Mouse (Mus musculus) forebrain, embryonic 13.5 days (tissue): ENCODE data around the gene 1700001L19Rik. TPM values are rescaled to one million over a fixed set of nuclear protein-coding genes. Genes with fewer than 3 reads are reported as not detected.
"Not testable (repeated sequence)": the region's sequence is repeated elsewhere in the genome, so short reads cannot be mapped to it uniquely, and the experiment has no call there.

ENCODE experiments used
- ATAC-seq: fragments of 200-750 bp; cut with Nextera tagmentation; 2 replicates; pipeline ENCODE4 v1.8.0; 2017
- H3K27ac ChIP-seq: fragments of 300-500 bp; sonication (generic); 2 replicates; pipeline ENCODE4 v1.5.1; 2015; ENCODE audit warnings: inconsistent platforms, mild to moderate bottlenecking, moderate library complexity
- H3K27me3 ChIP-seq: fragments of 300-500 bp; sonication (generic); 2 replicates; pipeline ENCODE4 v1.6.1; 2015; ENCODE audit warnings: mild to moderate bottlenecking, inconsistent platforms
- H3K36me3 ChIP-seq: fragments of 300-500 bp; sonication (generic); 2 replicates; pipeline ENCODE4 v1.6.1; 2015; ENCODE audit warnings: mild to moderate bottlenecking, inconsistent platforms; ENCODE audit not compliant: poor library complexity, severe bottlenecking
- H3K4me1 ChIP-seq: fragments of 300-500 bp; sonication (generic); 2 replicates; pipeline ENCODE4 v1.6.1; 2015; ENCODE audit warnings: inconsistent platforms
- H3K4me2 ChIP-seq: fragments of 300-500 bp; sonication (generic); 2 replicates; pipeline ENCODE4 v1.6.1; 2015; ENCODE audit warnings: inconsistent platforms, mild to moderate bottlenecking, moderate library complexity
- H3K4me3 ChIP-seq: fragments of 300-500 bp; sonication (generic); 2 replicates; pipeline ENCODE4 v1.5.1; 2015; ENCODE audit warnings: mild to moderate bottlenecking, inconsistent platforms
- H3K9ac ChIP-seq: fragments of 300-500 bp; sonication (generic); 2 replicates; pipeline ENCODE4 v1.6.1; 2015; ENCODE audit warnings: mild to moderate bottlenecking, inconsistent platforms
- H3K9me3 ChIP-seq: fragments of 300-500 bp; sonication (generic); replicated peaks from 2 replicates; pipeline ENCODE4 v1.6.1; 2016; ENCODE audit warnings: inconsistent platforms
- WGBS: fragments of 180-500 bp; shearing (Covaris S2); methylation state at CpG from one replicate; pipeline ENCODE4 v1.1.7; 2015; 5-methylcytosine and 5-hydroxymethylcytosine counted together
- polyA plus RNA-seq: library from polyadenylated mRNA; unstranded; fragments of >200 nt; fragmentation: Nextera tagmentation; extraction: Ambion mirVana; gene quantifications from 2 replicates; pipeline ENCODE4 v1.2.1, GENCODE M21; 2015

Gene 1700001L19Rik
- 1.5 and 1.9 TPM in 2 replicates for polyA plus RNA-seq

GRCm38 (mm10) chr13:68597199-68597598, at the start of gene 1700001L19Rik:
1700001L19Rik (plus strand) TSS chr13:68597421.
- ATAC-seq: no peak
- WGBS: 9% methylated on average over 10 of the region's 10 CpGs
- Histone ChIP-seq H3K9ac (no peak within 1 kb of the TSS), H3K4me3 (peak within 1 kb of the TSS; percentile 24), H3K4me1 (peaks cover 6% of the 10 kb centered on the region; the same call in 1 of the 2 replicates), H3K27me3 (no peaks in the 10 kb centered on the region), H3K4me2 (peak within 1 kb of the TSS; percentile 53), H3K36me3 (peaks cover 12% of the 10 kb centered on the region), H3K27ac (no peak within 1 kb of the TSS), H3K9me3 (no peaks in the 10 kb centered on the region)

GRCm38 (mm10) chr13:68553391-68553790, 43.8 kb upstream of the 1700001L19Rik start:
- 34% methylated on average over 5 of the region's 6 CpGs for WGBS
- not testable (repeated sequence) for H3K27me3 ChIP-seq, H3K36me3 ChIP-seq, H3K4me2 ChIP-seq, H3K27ac ChIP-seq, H3K4me1 ChIP-seq, ATAC-seq, H3K9ac ChIP-seq, H3K9me3 ChIP-seq, H3K4me3 ChIP-seq

GRCm38 (mm10) chr13:68568110-68568509, 29.1 kb upstream of the 1700001L19Rik start:
- H3K27ac ChIP-seq: no peak overlapping the region
- H3K4me3 ChIP-seq: no peak overlapping the region
- WGBS: 94% methylated on average over 9 of the region's 9 CpGs
- no peak overlapping the region for H3K4me2 ChIP-seq
- H3K4me1 ChIP-seq: peaks cover 3% of the 10 kb centered on the region; the same call in 1 of the 2 replicates
- no peaks in the 10 kb centered on the region for H3K9me3 ChIP-seq
- H3K9ac ChIP-seq: no peak overlapping the region
- no peaks in the 10 kb centered on the region for H3K27me3 ChIP-seq
- no peak for ATAC-seq
- H3K36me3 ChIP-seq: peaks cover 80% of the 10 kb centered on the region

- ATAC-seq: no peak
These were observed 28.7 kb upstream of the 1700001L19Rik start for GRCm38 (mm10) chr13:68568548-68568947.

GRCm38 (mm10) chr13:68569589-68570336, 27.5 kb upstream of the 1700001L19Rik start:
- Histone ChIP-seq H3K36me3 (peaks cover 67% of the 10 kb centered on the region), H3K4me3 (no peak overlapping the region)
- WGBS: 68% methylated on average over 17 of the region's 17 CpGs

More at GRCm38 (mm10) chr13:68568548-68568947, 28.7 kb upstream of the 1700001L19Rik start:
- Histone ChIP-seq H3K27ac (no peak overlapping the region), H3K27me3 (no peaks in the 10 kb centered on the region), H3K4me1 (peaks cover 3% of the 10 kb centered on the region; the same call in 1 of the 2 replicates), H3K36me3 (peaks cover 76% of the 10 kb centered on the region), H3K9me3 (no peaks in the 10 kb centered on the region), H3K4me2 (no peak overlapping the region), H3K9ac (no peak overlapping the region), H3K4me3 (no peak overlapping the region)
- 91% methylated on average over 11 of the region's 11 CpGs for WGBS

GRCm38 (mm10) chr13:68572247-68572646, 25.0 kb upstream of the 1700001L19Rik start:
- WGBS: 95% methylated on average over 19 of the region's 19 CpGs
- Histone ChIP-seq H3K27ac (no peak overlapping the region), H3K4me1 (peaks cover 3% of the 10 kb centered on the region; the same call in 1 of the 2 replicates), H3K27me3 (no peaks in the 10 kb centered on the region), H3K36me3 (peaks cover 71% of the 10 kb centered on the region), H3K4me3 (no peak overlapping the region), H3K9me3 (no peaks in the 10 kb centered on the region), H3K4me2 (no peak overlapping the region), H3K9ac (no peak overlapping the region)
- ATAC-seq: no peak

More at GRCm38 (mm10) chr13:68569589-68570336, 27.5 kb upstream of the 1700001L19Rik start:
- Histone ChIP-seq H3K27ac (no peak overlapping the region), H3K9me3 (no peaks in the 10 kb centered on the region), H3K4me1 (peaks cover 3% of the 10 kb centered on the region; the same call in 1 of the 2 replicates), H3K4me2 (no peak overlapping the region), H3K27me3 (no peaks in the 10 kb centered on the region), H3K9ac (no peak overlapping the region)
- peak; percentile 84 for ATAC-seq

- Histone ChIP-seq H3K4me2 (no peak overlapping the region), H3K27ac (no peak overlapping the region), H3K4me1 (peaks cover 3% of the 10 kb centered on the region; the same call in 1 of the 2 replicates), H3K4me3 (no peak overlapping the region), H3K36me3 (peaks cover 73% of the 10 kb centered on the region), H3K9ac (no peak overlapping the region), H3K27me3 (no peaks in the 10 kb centered on the region), H3K9me3 (no peaks in the 10 kb centered on the region)
- ATAC-seq: no peak; the same call in 1 of the 2 replicates
- 56% methylated on average over 10 of the region's 10 CpGs for WGBS
These were observed 24.0 kb upstream of the 1700001L19Rik start for GRCm38 (mm10) chr13:68572966-68573913.

- Histone ChIP-seq H3K4me3 (no peak overlapping the region), H3K9ac (no peak overlapping the region)
- WGBS: 79% methylated on average over 4 of the region's 4 CpGs
These were observed 22.8 kb upstream of the 1700001L19Rik start for GRCm38 (mm10) chr13:68574398-68574797.

GRCm38 (mm10) chr13:68577945-68578344, 19.3 kb upstream of the 1700001L19Rik start:
- Histone ChIP-seq H3K27me3 (no peaks in the 10 kb centered on the region), H3K9ac (no peak overlapping the region), H3K4me3 (no peak overlapping the region), H3K4me1 (peaks cover 16% of the 10 kb centered on the region), H3K27ac (no peak overlapping the region), H3K4me2 (no peak overlapping the region), H3K9me3 (no peaks in the 10 kb centered on the region), H3K36me3 (peaks cover 36% of the 10 kb centered on the region)
- ATAC-seq: no peak
- 92% methylated on average over 7 of the region's 7 CpGs for WGBS

More at GRCm38 (mm10) chr13:68574398-68574797, 22.8 kb upstream of the 1700001L19Rik start:
- ATAC-seq: no peak
- Histone ChIP-seq H3K27me3 (no peaks in the 10 kb centered on the region), H3K9me3 (no peaks in the 10 kb centered on the region), H3K4me1 (peaks cover 3% of the 10 kb centered on the region; the same call in 1 of the 2 replicates), H3K4me2 (no peak overlapping the region), H3K27ac (no peak overlapping the region), H3K36me3 (peaks cover 65% of the 10 kb centered on the region)

GRCm38 (mm10) chr13:68581086-68581740, 16.0 kb upstream of the 1700001L19Rik start:
- H3K4me1 ChIP-seq: peaks cover 23% of the 10 kb centered on the region
- H3K9me3 ChIP-seq: no peaks in the 10 kb centered on the region
- ATAC-seq: no peak
- H3K4me3 ChIP-seq: peak overlapping the region; percentile 73
- H3K27me3 ChIP-seq: no peaks in the 10 kb centered on the region
- H3K4me2 ChIP-seq: peak overlapping the region; percentile 90
- WGBS: 26% methylated on average over 14 of the region's 14 CpGs
- peak overlapping the region; percentile 87 for H3K9ac ChIP-seq
- H3K27ac ChIP-seq: peak overlapping the region; percentile 52; the same call in 1 of the 2 replicates
- H3K36me3 ChIP-seq: peaks cover 45% of the 10 kb centered on the region

GRCm38 (mm10) chr13:68581747-68582516, 15.3 kb upstream of the 1700001L19Rik start, which contains the start of the genes Mtrr and Fastkd3:
Mtrr (minus strand) TSS chr13:68582149.
Fastkd3 (plus strand) TSS chr13:68582234.
- H3K27ac ChIP-seq: peak within 1 kb of the TSS; percentile 52
- H3K4me3 ChIP-seq: peak within 1 kb of the TSS; percentile 73
- peaks cover 44% of the 10 kb centered on the region for H3K36me3 ChIP-seq
- peak within 1 kb of the TSS; percentile 87 for H3K9ac ChIP-seq
- H3K4me2 ChIP-seq: peak within 1 kb of the TSS; percentile 90
- peaks cover 23% of the 10 kb centered on the region for H3K4me1 ChIP-seq
- WGBS: under 1% methylated on average over 81 of the region's 81 CpGs
- peak; percentile 100 for ATAC-seq
- no peaks in the 10 kb centered on the region for H3K27me3 ChIP-seq
- H3K9me3 ChIP-seq: no peaks in the 10 kb centered on the region
